Mouse (Mus musculus) megakaryocyte, embryonic 14.5 days (primary cell): ENCODE data around the gene Rbbp6.

Source experiments
- FLI1 ChIP-seq: IDR thresholded peaks from 2 replicates; pipeline ENCODE4 v1.6.1; 2012; ENCODE audit warnings: low read length, inconsistent platforms, mixed read lengths
- GATA1 ChIP-seq: IDR thresholded peaks from 3 replicates; pipeline ENCODE4 v1.6.1; 2012; ENCODE audit warnings: mixed read lengths, low read length, inconsistent platforms, borderline replicate concordance

DNA sequence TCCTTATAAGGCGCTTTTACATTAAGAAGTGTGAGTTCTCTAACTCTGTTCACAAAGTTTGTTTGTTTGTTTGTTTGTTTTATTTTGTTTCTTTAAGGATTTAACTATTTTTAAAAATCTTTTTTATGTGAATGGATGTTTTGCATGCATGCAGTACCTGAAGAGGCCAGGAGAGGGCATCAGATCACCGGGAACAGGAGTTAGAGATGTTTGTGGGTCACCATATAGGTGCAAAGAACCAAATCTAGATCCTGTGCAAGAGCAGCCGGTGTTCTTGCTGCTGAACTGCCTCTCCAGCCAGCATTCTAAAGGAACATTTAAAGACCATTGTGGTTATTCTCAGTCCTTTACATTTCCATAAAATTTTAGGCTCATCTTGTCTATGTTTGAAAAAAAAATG is 52.1 kb downstream of the Rbbp6 start:
- TF ChIP-seq GATA1, result no peak
- TF ChIP-seq FLI1, result no peak
